Mouse (Mus musculus) heart, embryonic 13.5 days (tissue): ENCODE results near the gene Tmem182. TPM values are rescaled to one million over a fixed set of nuclear protein-coding genes. Genes with fewer than 3 reads are reported as not detected.

ENCODE experiments used
- ATAC-seq: fragments of 200-750 bp; cut with Nextera tagmentation; 2 replicates; pipeline ENCODE4 v1.8.0; 2017; ENCODE audit warnings: moderate TSS enrichment; ENCODE audit not compliant: insufficient number of reproducible peaks, low FRiP score, low TSS enrichment; ENCODE audit errors: extremely low read depth
- H3K27ac ChIP-seq: fragments of 300-500 bp; sonication (generic); replicated peaks from 2 replicates; pipeline ENCODE4 v1.5.1; 2015; ENCODE audit warnings: moderate library complexity, mild to moderate bottlenecking, inconsistent platforms
- H3K27me3 ChIP-seq: fragments of 300-500 bp; sonication (generic); replicated peaks from 2 replicates; pipeline ENCODE4 v1.6.1; 2015; ENCODE audit warnings: mild to moderate bottlenecking, inconsistent platforms
- H3K36me3 ChIP-seq: fragments of 300-500 bp; sonication (generic); 2 replicates; pipeline ENCODE4 v1.6.1; 2015; ENCODE audit warnings: mild to moderate bottlenecking, inconsistent platforms
- H3K4me1 ChIP-seq: fragments of 300-500 bp; sonication (generic); 2 replicates; pipeline ENCODE4 v1.6.1; 2015; ENCODE audit warnings: inconsistent platforms
- H3K4me2 ChIP-seq: fragments of 300-500 bp; sonication (generic); 2 replicates; pipeline ENCODE4 v1.6.1; 2015; ENCODE audit warnings: inconsistent platforms, mild to moderate bottlenecking, moderate library complexity
- H3K4me3 ChIP-seq: fragments of 300-500 bp; sonication (generic); 2 replicates; pipeline ENCODE4 v1.5.1; 2015; ENCODE audit warnings: moderate library complexity, mild to moderate bottlenecking, inconsistent platforms
- H3K9ac ChIP-seq: fragments of 300-500 bp; sonication (generic); 2 replicates; pipeline ENCODE4 v1.6.1; 2015; ENCODE audit warnings: inconsistent platforms, mild to moderate bottlenecking, moderate library complexity
- H3K9me3 ChIP-seq: fragments of 300-500 bp; sonication (generic); 2 replicates; pipeline ENCODE4 v1.6.1; 2016; ENCODE audit warnings: inconsistent platforms
- polyA plus RNA-seq: library from polyadenylated mRNA; unstranded; fragments of >200 nt; fragmentation: Nextera tagmentation; extraction: Ambion mirVana; gene quantifications from 2 replicates; pipeline ENCODE4 v1.2.1, GENCODE M21; 2015

Gene Tmem182
- polyA plus RNA-seq, 1 experiment from 2014 or later, result 22.5 TPM

DNA sequence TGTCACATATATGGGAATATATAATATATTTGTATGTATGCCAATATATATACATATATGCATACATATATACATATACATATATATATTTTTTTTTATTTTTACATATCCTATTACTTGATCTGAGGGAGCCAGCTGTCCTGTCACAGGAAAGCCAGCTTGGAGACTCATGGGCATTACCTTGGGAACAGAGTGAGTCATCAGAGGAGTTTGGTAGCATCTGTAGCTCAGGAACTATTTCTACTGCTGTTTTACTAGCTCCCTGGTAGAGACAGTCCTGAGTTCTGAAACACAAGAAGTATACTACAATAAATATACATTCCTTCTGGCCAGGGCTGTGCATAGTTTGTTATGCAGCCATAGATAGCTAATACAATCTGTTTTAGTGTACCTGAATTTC, 98.3 kb downstream of the Tmem182 start:
- no peak overlapping the region for H3K4me3 ChIP-seq
- H3K9ac ChIP-seq, result no peak overlapping the region
- no peaks in the 10 kb centered on the region for H3K36me3 ChIP-seq
- H3K9me3 ChIP-seq, result no peaks in the 10 kb centered on the region
- no peak overlapping the region for H3K4me2 ChIP-seq
- no peak overlapping the region for H3K27ac ChIP-seq
- H3K27me3 ChIP-seq, result no peaks in the 10 kb centered on the region
- ATAC-seq, result no peak
- no peaks in the 10 kb centered on the region for H3K4me1 ChIP-seq

Other genes starting within 250 kb of the Tmem182 start
- not detected in 2 replicates for gene Slc9a4, start 225.5 kb upstream of the Tmem182 start, polyA plus RNA-seq
- gene Slc9a2, start 125.0 kb upstream of the Tmem182 start, polyA plus RNA-seq, result 0.08 and 0.19 TPM in 2 replicates
- gene Mfsd9, start 14.9 kb upstream of the Tmem182 start, polyA plus RNA-seq, result 1.8 and 2.0 TPM in 2 replicates